Mouse (Mus musculus): ENCODE measurements around the gene Asphd2.

GRCm38 (mm10) chr5:112394779-112395443 is at the start of gene Asphd2:
- no peak for TF ChIP-seq POLR2A (IDR thresholded peaks at IDR 0.05; ENCODE audit: borderline replicate concordance, low read depth, low read length)
- no peak for TF ChIP-seq CTCF (IDR thresholded peaks at IDR 0.05; ENCODE audit: low read depth, low read length)
